Mouse (Mus musculus) left cerebral cortex, postnatal 4 days (tissue): ENCODE data around the gene Coq7. TPM values are rescaled to one million over a fixed set of nuclear protein-coding genes. Genes with fewer than 3 reads are reported as not detected.

Source experiments
- DNase-seq: peaks from one replicate; pipeline ENCODE4 v3.0.0-alpha.2; 2022
- intact Hi-C: fragments of 180-260 bp; cut with DNase I; formaldehyde crosslinking; loops from one replicate; pipeline ENCODE4 v1.15.1; 2025
- total RNA-seq, 2 experiments: library from RNA; stranded (reverse); gene quantifications; 2 replicates each; pipeline ENCODE4 v1.2.3; 2021

Gene Coq7
- total RNA-seq, 2 experiments from 2014 or later: 28.2 to 31.2 TPM

DNA sequence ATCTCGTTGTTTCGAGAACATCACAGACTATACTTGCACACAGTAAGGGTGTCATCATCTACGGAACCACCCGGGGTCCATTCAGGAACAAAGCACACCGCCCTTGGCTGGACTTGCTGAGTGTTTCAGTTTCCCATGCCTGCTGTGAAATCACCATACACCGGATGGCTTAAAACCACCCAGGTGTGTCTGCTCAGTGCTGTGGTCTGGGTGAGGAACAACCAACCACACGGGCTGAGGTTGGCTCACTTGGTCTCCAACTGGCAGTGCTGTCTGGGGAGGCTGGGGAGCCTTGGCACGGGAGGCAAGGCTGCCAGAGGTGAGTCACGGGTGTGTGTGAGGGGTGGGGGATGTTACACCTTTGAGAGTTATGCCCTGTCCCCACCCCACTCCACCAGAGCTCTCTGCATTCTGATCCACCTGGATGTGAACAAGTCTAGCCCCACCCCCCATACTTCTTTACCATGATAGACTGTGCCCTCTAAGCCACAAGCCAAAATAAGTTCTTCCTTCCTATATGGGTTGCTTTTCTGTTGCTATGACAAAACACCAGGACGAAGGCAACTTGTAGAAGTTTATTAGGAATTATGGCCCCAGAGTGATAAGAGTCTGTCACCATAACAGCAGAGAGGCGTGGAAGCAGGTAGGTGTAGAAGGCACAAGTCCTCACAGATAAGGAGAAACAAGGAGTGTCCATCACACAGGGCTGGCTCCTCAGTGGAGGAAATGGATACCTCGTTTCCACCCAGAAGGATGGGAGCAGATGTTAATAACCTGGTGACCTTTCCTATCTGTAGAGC is 34.0 kb downstream of the Coq7 start:
- no peak for DNase-seq
- intact Hi-C loops: no loop called here

DNA sequence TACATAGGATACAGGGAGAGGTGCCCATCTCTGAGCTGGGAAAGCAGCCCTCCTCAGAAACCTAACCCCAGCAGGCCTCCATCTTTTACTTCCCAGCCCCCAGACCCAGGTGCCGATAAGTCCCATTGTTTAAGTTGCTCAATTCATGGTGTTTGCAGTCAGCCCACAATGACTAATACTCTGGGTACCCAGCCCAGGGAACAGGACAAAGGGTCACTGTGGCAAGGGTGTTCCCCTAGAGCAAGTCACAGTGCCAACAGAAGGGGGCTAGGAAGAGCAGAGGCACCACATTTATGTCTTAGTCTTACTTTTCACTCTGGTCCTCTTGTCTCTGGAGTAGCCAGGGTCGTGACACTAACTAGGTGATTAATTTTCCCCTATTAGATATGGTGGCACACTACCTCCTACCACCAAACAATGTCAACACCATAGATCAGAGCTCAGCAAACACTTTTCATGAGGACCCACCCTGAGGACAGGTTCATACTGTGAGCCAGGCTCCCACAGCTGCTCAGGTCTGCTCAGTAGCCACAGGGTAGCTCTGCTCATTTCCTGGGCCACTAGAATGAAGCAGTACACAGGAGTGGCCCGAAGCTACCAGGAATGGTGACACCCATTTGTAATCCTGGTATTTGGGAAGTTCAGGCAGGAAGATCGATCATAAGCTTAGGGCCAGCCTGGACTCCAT is 38.1 kb downstream of the Coq7 start:
- intact Hi-C loops: no loop called here

DNA sequence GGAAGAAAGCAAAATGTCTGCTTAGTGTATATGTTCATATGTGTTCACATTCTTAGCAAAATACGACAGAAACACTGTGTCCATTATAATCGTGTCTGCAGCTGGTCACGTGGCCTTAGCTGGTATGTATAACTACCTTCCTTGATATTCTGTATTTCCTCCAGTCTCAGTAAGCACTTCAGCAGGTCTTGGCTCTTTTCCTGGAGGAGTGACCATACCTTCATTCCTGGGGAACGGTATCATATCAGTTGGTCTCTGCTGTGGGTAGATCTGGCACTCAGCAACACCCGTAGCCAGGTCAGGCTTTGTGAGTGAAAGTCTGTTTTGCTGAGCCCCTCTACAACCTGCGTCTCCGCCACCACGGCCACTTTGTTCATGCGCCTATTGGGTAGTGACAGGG is 39.3 kb downstream of the Coq7 start:
- intact Hi-C loops: no loop called here
- DNase-seq: no peak

More for the DNA sequence above, 38.1 kb downstream of the Coq7 start:
- DNase-seq: no peak

DNA sequence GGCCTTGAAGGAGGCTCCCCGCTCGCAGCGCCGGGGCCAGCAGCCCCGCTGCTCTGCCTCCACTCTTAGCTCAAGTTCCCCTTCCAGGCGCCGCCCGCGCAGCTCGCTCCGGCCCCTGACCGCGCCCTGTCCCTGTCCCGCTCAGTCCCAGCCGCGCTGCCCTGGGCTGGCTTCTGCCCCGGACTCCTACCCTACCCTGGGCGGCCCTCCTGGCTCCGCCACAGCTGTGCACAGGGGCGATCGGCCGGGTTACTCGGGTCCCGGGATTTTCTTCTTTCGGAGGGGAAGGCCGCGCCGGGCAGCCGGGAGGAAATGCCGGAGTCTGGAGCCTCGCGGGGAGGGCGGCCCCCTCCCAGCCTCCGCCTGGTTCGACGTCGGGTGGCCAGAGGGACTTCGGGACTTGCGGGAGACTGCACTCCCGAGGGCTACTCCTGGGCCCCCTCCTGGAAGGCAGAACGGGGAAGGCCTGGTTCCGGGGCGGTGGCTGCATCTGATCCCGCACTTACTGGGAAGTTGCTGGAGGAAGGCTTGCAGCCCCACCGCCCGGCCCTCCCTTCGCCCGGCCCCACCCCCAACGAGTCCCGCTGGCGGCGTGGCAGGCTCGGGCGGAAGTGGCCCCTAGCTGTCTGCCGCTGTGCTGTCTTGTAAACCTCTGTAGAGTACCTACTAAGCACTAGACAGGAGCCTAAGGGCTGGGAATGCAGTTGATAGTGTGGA is 41.6 kb downstream of the Coq7 start, which contains the start of gene Itpripl2:
Gene Itpripl2, minus strand, starts transcription at position 545 of the 717 bp plus-strand sequence.
- DNase-seq: peak; percentile 36
- intact Hi-C loops: no loop called here

DNA sequence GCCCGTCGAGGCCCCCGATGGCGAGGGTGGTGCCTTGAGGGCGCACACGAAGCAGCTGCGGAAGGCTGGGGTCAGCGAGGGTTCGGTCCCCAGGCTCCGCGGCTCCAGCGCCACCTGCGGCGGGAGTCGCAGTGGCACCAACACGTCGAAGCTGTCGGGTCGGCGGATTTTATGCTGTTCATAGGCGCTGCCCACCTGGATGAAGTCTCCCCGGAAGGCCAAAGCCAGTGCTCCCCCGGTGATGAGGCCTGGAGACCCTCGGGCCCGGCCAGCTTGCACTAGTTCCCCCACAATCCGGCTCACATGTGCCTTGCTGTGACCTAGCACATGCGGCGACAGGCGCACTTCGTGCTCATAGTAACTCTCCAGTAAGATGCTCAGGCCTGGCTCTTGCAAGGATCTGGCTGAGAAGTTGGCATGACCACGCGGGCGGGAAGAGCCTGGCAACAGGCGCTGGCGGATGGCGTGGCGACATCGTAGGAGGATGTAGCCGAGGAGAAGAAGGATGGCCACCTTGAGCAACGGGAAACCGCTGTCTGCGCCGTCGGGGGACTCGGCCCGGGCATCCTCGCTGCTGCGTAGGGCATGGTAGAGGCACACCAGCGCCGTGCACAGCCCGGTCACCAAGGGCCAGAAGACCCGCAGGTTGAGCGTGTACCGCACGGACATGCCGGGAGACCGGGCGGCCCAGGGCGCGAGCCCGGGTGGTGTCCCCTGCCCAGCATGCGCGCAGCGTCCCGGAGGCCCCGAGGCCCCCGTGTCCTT is 42.3 kb downstream of the Coq7 start:
- intact Hi-C loops: no loop called here
- DNase-seq: no peak

DNA sequence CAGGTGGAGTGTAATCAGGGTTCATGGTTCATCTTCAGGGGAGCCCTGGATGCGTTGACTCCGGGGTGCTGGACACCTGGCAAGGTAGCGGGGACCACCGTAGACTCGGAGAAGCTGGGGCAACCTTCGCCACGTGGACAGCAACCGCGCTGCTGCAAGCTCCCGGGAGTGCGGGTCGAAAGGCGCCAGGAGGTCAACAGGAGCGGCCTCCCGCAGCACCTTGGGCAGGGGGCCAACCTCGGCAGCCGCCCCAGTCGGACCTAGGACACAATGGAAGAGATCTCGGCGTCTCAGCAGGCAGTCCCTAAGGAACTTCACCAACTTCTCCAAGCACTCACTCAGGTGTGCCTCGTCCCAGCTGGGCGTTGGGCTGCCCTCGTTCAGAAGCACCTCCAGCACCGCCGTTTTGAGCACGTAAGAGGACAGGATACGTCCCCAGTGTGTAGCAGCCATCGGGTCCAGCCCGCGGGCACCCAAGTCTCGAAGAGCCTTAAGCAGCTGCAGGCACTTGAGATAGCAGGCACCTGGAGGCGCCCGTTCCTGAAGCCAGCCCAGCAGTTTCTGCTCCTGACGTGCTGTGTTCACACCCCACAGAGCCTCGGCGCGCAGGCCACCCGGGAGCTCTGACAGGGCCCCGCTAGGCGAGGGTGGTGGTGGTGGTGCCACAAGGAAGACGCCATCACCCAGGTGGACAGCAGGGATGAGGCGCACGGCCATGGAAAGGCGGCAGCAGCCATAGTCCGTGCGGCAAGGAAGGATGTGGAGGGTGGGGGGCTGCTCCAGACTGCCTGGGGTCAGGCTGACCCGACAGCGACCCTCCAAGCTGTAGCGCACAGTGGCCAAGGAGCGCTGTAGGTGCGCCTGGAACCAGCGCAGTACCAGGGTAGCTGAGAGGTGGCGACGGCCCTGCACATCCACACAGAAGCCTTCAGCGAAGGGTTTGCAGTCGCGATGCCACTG is 43.2 kb downstream of the Coq7 start:
- intact Hi-C loops: no loop called here
- DNase-seq: no peak

DNA sequence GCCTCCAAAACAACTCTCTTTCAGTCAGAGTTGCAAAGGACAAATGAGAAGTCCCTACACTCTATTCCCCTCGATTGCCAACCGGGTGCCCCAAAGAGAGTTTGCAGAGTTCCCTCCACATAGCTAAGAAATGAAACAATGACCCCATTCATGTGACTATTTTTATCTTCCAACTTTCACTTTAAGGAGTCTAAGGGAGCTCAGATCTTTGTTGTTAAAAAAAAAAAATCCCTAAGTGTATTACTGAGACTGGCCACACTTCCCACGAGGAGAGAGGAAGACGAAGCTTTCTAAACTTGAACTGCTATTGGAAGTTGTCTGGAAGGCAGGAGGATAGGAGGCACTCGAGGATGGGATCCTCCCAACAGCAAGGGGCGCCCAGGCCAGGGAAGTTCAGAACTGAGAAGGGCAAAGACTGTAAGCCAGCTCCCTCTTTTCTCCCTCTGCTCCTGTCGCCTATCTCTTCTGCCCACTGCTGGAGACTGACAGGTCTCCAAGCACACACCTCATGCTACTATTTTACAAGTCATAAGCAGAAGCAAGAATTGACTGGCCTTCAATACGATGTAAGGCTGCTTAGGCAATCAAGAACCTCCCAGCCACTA is 45.0 kb downstream of the Coq7 start:
- intact Hi-C loops: no loop called here

DNA sequence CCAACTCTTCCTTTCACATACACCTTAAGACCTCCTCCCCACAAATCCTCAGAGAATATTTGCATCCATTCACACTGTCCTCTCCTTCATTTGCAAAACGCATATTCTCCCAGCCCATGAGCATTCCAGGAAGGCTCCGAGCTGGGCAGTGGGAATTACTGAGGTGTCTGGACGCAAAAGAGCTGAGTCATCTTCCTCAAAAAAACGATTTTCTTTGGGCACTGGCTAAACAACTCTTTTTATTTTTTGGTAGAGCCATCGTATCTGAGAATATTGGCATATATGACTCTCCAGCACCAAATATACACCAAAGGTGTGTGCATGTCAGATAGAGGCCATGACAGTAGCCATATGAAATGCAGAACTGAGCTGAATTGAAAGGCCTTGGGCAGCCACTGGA is 46.2 kb downstream of the Coq7 start:
- intact Hi-C loops: no loop called here
- no peak for DNase-seq

More for the DNA sequence above, 45.0 kb downstream of the Coq7 start:
- no peak for DNase-seq

DNA sequence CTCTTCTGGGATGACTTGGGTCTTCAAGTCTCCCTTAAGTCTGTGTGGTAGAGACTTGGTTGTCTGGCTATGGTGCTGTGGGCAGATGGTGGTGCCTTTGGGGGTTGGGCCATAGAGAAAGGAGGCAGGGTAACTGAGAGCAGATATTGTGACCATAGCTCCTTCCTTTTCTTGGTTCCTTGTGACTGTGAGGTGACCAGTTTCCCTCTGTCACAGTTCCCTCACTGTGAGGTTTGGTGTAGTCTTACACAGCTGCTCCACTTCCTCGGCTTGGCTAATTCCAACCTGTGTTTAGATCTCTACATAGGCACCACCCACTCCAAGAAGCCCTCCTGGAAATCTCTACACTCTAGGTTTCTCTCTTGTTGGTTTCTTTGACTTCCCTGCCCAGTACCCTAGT is 49.2 kb downstream of the Coq7 start:
- intact Hi-C loops: no loop called here
- DNase-seq: no peak

DNA sequence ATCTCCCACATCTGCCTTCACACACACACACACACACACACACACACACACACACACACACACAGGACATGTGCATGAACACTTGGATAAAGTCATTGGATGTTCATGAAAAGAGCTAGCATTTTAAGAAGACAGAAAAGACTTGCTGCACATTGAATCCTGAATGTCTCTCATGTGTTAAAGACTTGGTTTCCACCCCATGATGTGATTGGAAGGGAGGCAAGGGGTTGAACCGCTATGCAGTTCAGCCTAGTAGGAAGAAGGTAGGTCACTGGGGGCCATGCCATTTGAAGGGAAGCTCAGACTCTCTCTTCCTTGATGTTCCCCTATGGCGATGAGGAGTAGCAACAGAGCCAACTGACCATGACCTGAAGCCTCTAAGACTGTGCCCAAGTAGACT is 51.2 kb downstream of the Coq7 start:
- intact Hi-C loops: no loop called here
- DNase-seq: no peak

DNA sequence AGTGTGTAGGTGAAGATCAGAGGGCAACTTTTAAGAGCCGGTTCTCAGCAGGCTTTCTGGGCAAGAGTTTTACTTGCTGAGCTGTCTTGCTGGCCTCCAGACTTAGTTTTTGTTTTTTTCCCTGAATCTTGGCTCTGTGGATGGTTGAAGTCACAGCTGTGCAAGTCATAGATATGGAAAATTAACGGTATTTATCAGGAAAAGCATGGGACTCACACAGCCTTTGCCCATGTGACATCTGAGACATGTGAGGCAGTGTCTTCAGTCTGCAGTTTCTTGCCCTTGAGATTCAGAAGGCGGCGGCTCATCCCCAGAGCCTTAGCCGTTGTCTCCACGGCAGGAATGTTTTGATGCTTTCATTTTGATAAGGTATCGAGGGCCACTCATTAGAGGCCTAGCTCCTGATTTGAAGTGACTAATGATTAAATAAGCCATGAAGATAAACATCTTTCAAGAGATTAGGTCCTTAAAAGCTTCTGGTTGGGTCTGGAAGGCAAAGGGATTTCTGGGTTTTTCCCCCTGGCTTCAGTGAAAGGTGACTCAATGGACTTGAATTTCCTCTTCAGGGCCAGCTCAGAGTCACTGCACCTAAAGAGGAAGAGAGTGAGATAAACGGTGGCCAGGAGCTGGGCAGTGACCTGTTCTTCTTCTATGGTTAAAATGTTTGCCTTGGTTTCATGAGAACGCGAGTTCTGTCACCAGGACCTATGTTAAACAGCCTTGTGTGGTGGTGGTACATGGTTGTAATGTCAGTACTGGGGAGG is 51.9 kb downstream of the Coq7 start:
- intact Hi-C loops: no loop called here

DNA sequence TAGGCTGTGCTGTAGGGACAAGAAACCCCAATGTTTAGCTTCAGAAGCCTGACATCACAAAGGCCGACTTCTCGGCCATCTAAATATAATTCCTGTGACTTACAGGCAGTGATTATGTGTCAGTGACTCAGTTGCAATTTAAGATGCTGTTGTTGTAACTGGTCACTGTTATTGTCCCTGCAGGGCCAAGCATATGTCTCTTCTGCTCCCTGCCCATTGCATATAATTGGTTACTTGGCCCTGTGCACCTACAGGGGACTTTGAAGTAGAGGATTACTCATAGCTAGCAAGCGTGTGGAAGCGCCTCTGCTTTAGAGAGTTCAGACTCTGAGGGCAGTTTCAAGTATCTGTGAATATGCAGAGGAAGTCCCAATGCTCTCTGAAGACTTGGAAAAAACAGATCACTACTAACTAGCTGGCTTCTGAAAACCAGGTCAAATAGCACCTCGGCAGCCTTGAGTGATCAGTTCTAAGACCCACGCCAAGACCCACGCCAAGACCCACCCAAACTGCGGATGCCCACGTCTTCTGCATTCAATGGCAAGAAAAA is 52.9 kb downstream of the Coq7 start:
- intact Hi-C loops: no loop called here

More for the DNA sequence above, 51.9 kb downstream of the Coq7 start:
- DNase-seq: no peak

DNA sequence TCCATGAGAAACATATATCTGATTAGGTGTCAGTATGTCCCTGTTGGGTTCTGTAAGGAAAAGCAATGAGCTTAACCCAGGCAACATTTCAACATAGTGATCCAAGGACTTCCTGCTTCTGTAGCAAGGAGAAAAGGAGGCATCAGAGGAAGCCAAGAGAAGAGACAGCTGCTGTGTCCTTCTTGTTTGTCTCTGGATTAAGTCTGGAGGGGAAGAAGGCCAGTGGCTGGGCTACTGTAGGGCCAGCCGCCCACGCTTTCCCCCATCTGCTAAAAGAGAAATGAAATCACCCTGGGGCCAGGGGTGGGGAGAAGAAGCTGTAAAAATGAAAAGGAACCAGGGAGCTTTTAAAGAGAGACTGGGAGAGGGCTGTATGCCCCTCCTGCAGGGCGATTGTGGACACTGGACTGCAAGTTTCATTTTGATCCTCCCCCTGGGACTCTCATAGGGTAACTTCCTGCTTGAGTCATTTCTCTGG is 54.3 kb downstream of the Coq7 start:
- no peak for DNase-seq
- intact Hi-C loops: no loop called here

More for the DNA sequence above, 52.9 kb downstream of the Coq7 start:
- no peak for DNase-seq

DNA sequence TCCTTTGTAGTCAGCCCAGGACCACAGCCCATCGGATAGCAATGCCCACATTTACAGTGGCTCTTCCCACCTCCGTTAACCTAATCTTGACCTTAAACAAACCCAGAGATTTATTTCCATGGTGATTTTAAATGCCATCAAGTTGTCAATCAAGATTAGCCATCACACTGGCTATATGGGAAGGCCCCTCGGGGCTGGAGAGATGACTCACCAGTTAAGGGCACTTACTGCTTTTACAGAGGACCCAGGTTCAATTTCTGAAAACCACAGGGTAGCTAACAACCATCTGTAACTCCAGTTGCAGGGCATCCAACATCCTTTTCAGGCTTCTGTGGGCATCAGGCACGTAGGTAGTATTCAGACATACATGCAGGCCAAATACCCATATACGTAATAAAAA is 56.7 kb downstream of the Coq7 start:
- DNase-seq: no peak
- intact Hi-C loops: no loop called here

DNA sequence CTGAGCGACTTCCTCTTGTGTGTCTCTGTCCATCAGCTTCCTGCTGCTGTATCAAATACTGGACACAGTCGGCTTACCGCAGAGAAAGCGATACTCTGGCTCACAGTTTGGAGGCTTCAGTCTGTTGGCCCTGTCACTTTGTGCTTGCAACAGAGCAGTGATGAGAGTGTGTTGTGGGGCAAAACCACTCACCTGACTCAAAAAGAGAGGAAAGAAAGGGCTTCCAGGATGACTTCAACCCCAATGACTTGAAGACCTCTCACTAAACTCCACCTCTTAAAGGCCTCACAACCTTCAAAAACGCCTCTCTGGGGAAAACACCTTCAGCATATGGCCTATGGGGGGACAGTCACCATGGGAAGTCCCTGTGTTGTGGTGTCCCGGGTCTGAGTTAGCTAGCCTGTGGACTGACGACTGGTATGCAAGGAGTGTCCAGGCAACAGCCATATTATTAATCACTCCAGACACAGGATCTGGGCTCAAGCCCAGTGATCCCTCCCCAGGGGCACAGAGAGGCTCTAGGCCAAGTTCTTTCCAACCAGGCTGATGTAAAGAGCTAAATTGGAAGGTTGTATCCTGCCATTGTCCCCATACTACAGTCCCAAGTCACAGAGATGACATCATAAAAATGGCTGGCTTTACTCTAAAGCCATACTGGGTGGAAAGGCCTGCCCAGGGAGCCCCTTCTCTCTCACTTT is 58.0 kb downstream of the Coq7 start:
- intact Hi-C loops: no loop called here
- no peak for DNase-seq

DNA sequence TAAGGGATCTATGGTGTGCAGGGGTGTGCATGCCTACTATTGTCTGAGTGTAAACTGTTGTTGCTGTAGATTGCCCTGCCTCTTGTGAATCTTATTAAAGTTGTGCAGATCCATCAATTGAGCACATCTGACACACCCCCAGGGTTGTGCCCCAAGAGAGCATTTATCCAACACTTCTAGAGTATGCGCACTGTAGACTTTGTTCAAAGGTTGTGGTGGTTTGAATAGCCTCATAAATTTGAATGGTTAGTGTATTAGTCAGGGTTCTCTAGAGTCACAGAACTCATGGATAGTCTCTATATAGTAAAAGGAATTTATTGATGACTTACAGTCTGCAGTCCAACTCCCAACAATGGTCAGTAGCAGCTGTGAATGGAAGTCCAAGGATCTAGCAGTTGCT is 60.3 kb downstream of the Coq7 start:
- intact Hi-C loops: no loop called here
- no peak for DNase-seq

DNA sequence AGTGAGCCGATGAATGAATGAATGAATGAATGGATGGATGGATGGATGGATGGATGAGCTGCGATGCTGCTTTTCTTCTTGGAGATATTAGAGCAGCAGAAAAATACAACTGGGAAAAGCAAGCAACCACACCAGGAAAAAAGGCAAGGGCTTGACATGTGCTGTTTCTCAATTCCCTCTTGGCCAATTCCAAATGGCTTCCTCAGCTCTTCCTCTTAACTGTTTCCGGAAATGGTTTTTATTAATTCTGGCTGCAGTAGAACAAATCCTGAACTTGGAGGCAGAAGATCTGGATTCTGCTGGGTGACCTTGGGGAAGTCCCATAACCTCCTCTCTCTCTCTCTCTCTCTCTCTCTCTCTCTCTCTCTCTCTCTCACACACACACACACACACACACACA is 65.1 kb downstream of the Coq7 start:
- no peak for DNase-seq
- intact Hi-C loops: no loop called here
